Mouse (Mus musculus) right cerebral cortex, postnatal 14 days (tissue): Measurements from ENCODE around the gene Ptgs1.
"Not testable (repeated sequence)": the region's sequence is repeated elsewhere in the genome, so short reads cannot be mapped to it uniquely, and the experiment has no call there.

Experiments
- DNase-seq: peaks from one replicate; pipeline ENCODE4 v3.0.0; 2022

Ptgs1 gene

DNA sequence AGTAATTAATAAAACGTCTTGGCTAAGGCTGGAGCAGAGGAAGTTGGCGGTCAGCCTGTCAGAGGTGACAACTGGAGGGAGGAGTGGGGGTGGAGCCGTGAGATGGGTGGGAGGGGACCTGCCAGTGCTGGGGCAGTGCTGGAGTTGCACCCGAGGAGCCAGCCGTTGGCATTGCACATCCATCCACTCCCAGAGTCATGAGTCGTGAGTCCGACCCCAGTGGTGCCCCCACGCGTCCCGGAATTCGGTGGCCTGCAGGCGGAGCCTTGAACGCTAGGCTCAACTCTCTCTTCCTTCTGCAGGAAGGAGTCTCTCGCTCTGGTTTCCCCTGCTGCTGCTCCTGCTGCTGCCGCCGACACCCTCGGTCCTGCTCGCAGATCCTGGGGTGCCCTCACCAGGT is at the start of gene Ptgs1:
Ptgs1 (plus strand) TSS at position 61 of the 400 bp plus-strand sequence.
- peak; percentile 37 for DNase-seq

- DNase-seq, result not testable (repeated sequence)
These were observed 48.4 kb upstream of the Ptgs1 start for GRCm38 (mm10) chr2:36181587-36182368.

- DNase-seq, result no peak
These were observed 46.9 kb upstream of the Ptgs1 start for GRCm38 (mm10) chr2:36183278-36183677.

GRCm38 (mm10) chr2:36184192-36184591 is 46.0 kb upstream of the Ptgs1 start:
- no peak for DNase-seq

DNA sequence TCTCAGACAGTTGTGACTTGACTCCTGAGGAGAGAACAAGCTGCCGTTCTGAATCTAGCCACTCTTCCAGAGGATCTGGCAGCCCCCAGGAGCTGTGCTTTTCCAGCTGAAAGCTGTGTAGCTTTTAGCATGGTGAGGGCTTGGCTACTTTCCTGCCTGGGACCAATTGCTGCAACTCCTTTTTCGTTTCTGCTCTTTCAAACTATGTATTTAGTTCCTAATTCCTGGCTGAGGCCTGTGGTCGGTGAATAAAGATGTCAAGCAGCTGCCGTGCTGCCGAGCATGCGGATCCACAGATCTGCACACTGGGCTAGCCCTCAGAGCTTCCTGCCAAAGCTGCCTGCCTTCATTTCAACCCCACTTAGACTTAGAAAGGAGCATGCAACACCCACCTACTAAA is 45.4 kb upstream of the Ptgs1 start:
- no peak for DNase-seq

- DNase-seq, result not testable (repeated sequence)
These were observed 41.0 kb upstream of the Ptgs1 start for GRCm38 (mm10) chr2:36189200-36189599.

DNA sequence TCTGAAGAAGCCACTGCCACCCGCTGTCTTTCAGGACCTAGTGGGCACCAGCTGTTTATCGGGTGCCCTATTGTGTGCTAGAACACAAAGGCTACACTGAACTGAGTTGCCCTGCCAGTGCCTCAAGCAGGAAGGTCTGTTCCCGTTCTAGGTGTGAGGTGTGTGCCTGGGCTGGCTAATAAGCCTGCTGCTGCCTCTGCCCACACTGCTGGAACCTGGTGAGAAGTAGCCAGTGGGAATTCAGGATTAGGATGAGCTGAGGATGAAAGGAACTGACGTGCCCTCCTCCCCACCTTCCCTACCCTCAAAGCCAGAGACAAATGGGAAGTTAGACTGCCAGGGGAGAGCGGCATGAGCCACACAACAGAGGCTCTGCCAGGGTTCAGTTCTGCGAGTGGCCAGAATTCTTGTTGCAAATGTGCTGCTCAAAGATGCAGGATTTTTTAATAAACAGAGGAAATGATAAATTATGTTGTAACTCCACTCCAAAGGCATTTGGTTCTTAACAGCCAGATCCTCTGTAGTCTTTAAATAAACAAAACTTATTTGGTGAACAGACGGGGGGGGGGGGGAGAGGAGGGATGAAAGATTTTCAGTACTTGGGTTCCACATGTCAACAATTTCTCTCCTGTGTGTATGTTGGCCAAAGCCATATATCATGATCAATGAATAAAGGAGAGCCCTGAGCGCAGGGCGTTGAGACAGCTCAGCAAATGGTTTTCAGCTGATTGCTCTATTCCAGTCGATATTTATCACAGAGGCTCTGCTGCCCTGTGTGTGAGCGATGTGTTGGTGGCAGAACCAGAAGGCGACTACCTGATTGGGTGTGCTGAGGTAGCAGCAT is 38.9 kb upstream of the Ptgs1 start:
- DNase-seq, result no peak

DNA sequence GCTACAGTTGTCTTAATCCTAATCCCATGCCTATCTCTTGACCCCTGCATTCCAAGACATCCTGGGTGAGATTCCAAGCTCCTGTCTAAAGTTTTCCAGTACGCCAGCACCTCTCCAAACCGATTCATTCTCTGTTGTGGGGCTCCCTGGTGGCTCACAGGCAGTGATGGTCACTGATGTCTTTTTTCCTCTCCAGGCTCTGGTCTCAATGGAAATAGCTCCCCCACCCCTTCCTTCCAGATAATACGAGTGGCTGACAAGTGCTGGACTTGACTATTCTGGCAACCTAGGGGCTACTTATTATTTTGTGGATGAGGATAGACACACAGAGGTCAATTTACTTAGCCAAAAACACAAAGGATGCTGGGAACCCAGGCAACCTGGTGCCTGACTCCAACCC is 33.2 kb upstream of the Ptgs1 start:
- no peak for DNase-seq

DNA sequence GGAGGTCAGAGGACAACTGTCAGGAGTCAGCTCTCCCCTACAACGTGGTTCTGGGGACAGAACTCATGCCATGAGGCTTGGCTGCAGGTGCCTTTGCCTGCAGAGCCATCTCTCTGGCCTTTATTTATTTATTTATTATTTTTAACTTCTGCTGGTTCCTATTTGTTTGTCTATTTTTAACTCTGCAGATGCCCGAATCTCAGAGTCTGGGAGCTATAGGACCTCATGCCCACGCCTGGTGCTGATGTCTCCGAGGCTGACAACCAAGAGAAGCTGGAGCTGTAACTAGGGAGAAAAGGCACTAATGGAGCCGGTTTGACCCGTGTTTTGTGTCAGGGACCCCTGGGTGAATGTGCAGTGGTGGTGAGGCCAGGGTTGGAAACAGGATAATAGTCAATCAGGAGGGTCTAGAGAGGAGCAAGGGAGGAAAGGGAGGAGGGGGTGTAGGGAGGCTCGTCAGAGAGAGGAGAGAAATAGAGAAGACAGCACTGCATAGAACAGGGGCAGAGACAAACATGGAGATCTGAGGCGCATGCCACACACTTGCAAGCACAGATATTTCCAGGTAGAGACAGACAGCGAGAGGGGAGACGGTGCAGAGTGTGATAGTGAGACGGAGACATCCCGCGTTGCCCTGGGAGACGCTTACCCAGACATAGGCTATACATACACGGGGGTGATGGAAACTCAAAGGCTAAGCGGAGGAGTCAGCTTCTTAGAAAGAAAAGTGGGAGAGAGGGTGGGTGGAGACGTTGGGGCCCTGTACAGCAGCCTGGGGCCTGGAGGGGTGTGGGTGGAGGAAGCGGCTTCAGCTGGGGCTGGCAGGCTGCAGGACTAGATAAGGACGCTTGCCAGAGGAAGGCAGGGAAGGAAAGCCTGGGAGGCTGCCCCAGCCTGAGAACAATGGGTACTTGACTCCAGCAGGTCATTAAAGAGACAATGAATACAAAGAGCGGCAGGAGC is 32.0 kb upstream of the Ptgs1 start:
- DNase-seq, result peak; percentile 41

- DNase-seq, result no peak
These were observed 31.4 kb upstream of the Ptgs1 start for GRCm38 (mm10) chr2:36198882-36199262.

- DNase-seq, result no peak
These were observed 29.4 kb upstream of the Ptgs1 start for GRCm38 (mm10) chr2:36200813-36201212.

- no peak for DNase-seq
These were observed 28.2 kb upstream of the Ptgs1 start for GRCm38 (mm10) chr2:36201756-36202610.

- DNase-seq, result no peak
These were observed 27.7 kb upstream of the Ptgs1 start for GRCm38 (mm10) chr2:36202611-36202880.

DNA sequence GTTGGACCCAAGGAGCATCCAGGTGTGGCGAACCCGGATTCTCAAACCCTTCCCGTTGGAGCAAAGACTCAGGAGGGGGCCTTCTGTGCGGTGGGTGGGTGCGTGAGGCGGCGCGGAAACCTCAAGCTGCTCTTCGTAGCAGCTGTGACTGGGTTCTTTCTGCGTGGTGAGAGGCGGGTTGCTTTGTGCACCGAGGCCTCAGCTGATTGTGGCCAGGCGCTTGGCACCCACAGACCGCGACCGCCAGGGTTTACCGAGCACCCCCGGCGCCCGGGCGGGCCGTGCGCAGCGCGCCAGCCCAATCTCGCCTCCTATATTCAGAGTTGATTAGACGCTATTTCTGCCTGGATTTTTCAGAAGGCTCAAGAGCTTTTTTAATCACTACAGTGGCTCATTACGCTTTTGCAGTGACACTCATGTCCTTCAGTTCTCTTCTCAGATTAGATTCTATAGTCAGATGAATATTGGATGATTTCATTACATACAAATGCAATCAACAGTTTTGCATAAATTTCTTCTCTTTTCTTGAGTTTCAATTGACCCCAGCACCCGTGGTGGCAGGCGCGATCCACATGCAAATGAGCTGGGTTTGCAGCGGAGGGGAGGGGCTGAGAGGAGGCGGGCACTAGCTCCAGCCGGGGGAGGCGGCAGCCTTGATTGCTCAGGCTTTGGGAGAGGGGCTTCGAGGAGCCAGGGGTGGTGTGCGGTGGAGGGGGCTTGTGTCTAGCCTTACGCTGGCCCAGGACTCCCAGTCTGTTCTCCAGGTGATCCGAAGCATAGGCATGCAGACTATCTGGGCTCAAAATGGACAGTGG is 27.0 kb upstream of the Ptgs1 start:
- DNase-seq, result peak; percentile 50

- DNase-seq, result no peak
These were observed 25.6 kb upstream of the Ptgs1 start for GRCm38 (mm10) chr2:36204595-36204994.

- no peak for DNase-seq
These were observed 23.2 kb upstream of the Ptgs1 start for GRCm38 (mm10) chr2:36207071-36207470.

GRCm38 (mm10) chr2:36210796-36211195 is 19.4 kb upstream of the Ptgs1 start:
- DNase-seq, result no peak

- no peak for DNase-seq
These were observed 18.4 kb upstream of the Ptgs1 start for GRCm38 (mm10) chr2:36211785-36212184.

- DNase-seq, result no peak
These were observed 17.1 kb upstream of the Ptgs1 start for GRCm38 (mm10) chr2:36213108-36213507.

DNA sequence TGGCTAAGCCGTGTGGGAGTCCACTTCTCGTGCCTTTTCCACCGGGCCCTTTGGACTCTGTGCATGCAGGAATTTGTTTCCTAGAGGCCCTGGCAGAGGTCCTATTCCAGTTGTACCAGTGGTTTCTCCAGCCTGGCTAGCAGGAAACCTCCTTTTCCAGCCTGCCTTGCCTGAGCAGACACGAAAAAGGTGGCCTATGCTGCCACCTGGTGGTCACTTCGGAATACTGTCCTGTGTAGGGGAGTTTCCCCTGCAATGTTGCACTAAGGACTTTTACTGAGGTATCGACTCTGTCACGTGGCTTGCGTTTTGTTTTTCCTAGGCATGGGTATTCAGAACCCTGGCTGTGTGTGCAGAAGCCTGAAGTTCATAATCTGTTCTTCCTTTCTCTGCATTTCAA is 16.2 kb upstream of the Ptgs1 start:
- DNase-seq, result peak; percentile 86

DNA sequence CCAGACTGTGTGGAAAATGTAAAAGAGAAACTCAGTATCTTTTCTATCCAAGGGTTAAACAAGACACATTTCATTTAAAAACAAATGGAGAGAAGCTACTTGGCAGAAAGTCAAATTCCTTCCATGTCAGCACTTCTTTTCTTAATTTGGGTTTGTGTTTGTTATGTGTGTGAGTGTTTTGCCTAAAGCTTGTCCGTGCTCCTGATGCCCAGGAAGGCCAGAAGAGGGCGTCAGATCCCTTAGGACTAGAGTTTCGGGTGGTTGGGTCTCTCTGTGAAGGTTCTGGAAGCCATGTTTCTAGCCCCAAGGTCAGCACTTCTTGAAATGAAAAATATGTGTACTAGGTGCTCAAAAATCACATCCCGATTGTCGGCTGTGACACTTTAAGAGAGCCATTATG is 15.8 kb upstream of the Ptgs1 start:
- peak; percentile 43 for DNase-seq
